Mouse (Mus musculus): ENCODE data around the gene Cdt1. TPM values are rescaled to one million over a fixed set of nuclear protein-coding genes. Genes with fewer than 3 reads are reported as not detected.

Cdt1 gene
- polyA plus RNA-seq (2015; fragmentation: Illumina TruSeq; extraction: RNeasy Lipid Tissue Mini Kit (QIAGEN cat#74804); ENCODE audit: low read depth, low replicate concordance): 0.95 TPM

DNA sequence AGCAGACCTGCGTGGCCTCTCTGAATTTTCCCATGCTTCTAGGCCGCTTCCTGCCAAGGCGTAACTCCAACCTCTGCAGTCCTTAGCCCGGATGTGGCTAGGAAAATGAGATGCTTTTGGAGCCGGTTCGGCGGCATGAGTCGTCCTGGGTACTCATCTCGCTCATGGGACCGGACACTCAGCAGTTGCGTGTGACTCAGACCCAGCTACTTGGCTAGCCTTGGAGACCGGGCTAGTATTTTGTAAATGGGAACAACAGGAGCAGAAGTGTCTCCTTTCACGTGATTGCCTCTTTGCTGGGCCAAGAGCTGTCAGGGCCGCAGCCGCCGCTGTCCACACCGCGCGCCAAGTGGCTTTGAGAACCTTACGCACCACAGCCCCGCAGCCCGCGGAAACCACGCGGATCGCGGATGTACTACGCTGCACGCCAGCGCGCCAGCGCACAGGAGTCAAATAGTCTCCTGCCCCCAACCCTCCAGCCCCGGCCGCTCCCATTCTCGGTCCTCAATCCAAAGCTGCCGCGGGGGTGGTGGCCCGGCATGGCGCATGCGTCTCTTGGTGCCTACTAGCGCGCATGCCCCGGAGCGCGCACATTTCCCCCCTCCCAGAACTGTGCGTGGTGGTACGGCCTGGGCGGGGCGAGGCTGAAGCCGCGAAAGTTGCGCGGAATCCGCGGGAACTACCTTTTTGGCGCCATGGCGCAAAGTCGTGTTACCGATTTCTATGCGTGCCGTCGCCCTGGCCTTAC, at the start of gene Cdt1:
TSS of gene Cdt1 (plus strand) at position 655 of the 748 bp plus-strand sequence.

DNA sequence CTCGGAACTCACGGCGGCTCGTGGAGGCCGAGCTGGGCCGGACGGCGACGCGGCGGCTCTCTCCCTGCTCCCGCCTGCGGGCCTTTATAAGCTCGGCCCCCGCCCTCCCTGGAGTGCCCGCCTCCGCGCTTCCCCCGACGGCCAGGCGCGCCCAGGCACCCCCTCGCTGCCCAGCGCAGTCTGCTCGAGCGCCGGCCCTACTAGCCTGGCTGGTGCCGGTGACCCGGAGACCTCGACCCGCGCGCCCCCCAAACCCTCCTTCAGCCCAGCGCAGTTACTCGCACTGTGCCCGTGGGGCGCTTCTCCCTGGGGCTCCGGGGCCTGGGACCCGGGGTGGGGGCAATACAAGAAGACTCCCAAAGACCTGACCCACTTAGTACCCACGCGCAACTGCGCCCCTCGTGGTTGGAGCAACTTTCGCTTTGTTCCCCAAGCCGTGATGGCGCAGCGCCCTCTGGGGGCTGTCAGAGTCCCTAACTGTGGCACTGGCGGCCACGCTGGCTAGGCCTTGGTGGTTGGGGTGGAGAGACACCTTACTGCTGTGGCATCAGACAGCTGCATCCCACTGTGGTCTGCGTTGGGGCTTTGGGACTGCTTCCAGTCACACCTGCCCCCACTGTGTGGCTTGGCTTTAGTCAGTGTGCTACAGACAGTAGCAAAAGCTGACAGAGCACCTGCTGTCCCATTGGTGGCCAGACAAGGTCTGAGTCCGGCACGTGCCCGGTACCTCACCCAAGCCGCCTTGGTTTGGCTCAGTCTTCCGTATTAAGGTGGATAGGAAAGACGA, 16.4 kb upstream of the Cdt1 start, which contains the start of gene Piezo1:
TSS of gene Piezo1 (minus strand) at position 65 of the 787 bp plus-strand sequence.

DNA sequence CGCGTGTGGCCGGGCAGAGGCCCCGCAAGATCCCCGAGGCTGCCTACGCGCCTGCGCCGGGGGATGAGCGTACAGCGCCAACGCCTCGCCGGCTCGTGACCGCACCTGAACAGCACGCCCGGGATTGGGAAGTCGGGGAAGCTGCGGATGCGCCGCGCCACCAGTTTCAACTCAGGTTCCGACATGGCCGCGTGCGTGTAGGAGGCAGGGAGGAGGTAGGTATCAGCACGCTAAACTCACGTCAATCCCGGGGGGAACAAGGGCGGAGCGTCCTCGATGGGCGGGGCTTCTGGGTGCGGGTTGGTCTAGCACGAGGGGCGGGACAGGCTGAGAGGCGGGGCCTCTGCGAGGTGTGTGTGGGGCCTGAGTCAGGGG, 8.8 kb downstream of the Cdt1 start, which contains the start of gene Aprt:
TSS of gene Aprt (minus strand) at position 262 of the 375 bp plus-strand sequence.

DNA sequence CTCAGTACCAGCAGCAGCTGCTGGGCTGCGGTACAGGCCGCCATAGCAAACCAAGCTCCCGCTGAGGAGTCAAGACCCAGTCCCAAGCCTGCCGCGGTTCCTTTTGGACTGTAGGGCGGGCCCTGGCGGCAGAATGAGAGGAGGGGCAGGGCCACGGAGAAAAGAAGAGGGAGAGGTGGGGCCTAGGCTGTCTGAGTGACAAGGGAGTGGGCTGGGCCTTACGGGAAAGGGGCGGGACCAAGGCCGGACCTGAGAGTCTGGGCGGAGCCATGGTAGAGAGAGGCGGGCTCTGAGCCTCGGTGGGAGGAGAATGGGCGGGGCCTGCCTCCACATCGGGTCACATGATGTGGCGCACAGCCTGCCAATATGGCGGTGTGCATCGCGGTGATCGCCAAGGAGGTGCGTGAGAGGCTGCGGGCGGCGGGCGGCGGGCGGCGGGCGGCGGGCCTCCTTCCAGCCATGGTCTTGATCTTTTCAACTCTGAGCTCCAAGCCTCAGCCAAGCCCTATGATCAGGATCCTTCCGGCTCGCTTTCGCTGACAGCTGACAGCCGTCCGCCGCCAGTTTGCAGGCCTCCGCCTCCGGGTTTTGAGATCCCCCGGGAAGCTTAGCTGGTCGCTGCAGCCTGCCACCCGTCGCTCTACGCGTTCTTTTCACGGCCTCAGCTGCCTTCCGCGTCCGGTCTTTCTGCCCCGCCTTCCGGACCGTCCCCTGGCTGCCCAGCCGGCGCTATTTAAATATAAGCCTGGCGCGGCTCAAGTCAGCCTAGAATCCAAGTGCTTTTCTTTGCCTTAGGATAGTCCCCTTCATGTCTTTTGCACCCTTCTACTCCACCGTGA, 43.7 kb downstream of the Cdt1 start, which contains the start of the genes Galns and Trappc2l:
TSS of gene Galns (minus strand) at position 169 of the 839 bp plus-strand sequence.
TSS of gene Trappc2l (plus strand) at position 346 of the 839 bp plus-strand sequence.

DNA sequence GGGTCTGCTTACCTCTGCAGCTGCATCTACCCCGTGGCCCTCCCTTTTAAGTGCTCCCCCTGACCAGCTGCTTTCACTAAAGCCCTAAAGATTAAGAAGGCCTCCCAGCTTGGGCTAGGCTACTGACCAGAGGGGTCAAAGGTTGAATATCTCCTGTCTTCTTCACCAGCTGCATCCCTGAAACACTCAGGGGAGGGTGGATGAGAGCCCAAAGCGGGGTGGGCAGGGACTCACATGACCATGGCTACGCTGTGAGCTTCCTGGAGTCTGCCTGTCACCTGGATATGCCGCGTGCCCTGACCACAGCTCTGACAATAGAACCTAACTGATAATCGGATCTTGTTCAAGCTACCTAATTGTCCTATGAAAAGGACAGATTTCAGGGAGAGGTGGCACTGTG, 54.9 kb downstream of the Cdt1 start, which contains the start of gene Pabpn1l:
TSS of gene Pabpn1l (minus strand) at position 13 of the 400 bp plus-strand sequence.

Other genes starting within 250 kb of the Cdt1 start
- 3.8 TPM for gene Trhr2, start 207.3 kb upstream of the Cdt1 start, polyA plus RNA-seq (2015; fragmentation: Illumina TruSeq; extraction: RNeasy Lipid Tissue Mini Kit (QIAGEN cat#74804); ENCODE audit: low read depth, low replicate concordance)
- 24.7 TPM for gene Zc3h18, start 191.4 kb upstream of the Cdt1 start, polyA plus RNA-seq (2015; fragmentation: Illumina TruSeq; extraction: RNeasy Lipid Tissue Mini Kit (QIAGEN cat#74804); ENCODE audit: low read depth, low replicate concordance)
- not detected for gene Il17c, start 146.0 kb upstream of the Cdt1 start, polyA plus RNA-seq (2015; fragmentation: Illumina TruSeq; extraction: RNeasy Lipid Tissue Mini Kit (QIAGEN cat#74804); ENCODE audit: low read depth, low replicate concordance)
- 20.5 TPM for gene Cyba, start 135.1 kb upstream of the Cdt1 start, polyA plus RNA-seq (2015; fragmentation: Illumina TruSeq; extraction: RNeasy Lipid Tissue Mini Kit (QIAGEN cat#74804); ENCODE audit: low read depth, low replicate concordance)
- gene Mvd, start 124.6 kb upstream of the Cdt1 start, polyA plus RNA-seq (2015; fragmentation: Illumina TruSeq; extraction: RNeasy Lipid Tissue Mini Kit (QIAGEN cat#74804); ENCODE audit: low read depth, low replicate concordance): 21.9 TPM
- 0.55 TPM for gene Snai3, start 107.3 kb upstream of the Cdt1 start, polyA plus RNA-seq (2015; fragmentation: Illumina TruSeq; extraction: RNeasy Lipid Tissue Mini Kit (QIAGEN cat#74804); ENCODE audit: low read depth, low replicate concordance)
- 38.2 TPM for gene Rnf166, start 92.0 kb upstream of the Cdt1 start, polyA plus RNA-seq (2015; fragmentation: Illumina TruSeq; extraction: RNeasy Lipid Tissue Mini Kit (QIAGEN cat#74804); ENCODE audit: low read depth, low replicate concordance)
- gene Ctu2, start 91.9 kb upstream of the Cdt1 start, polyA plus RNA-seq (2015; fragmentation: Illumina TruSeq; extraction: RNeasy Lipid Tissue Mini Kit (QIAGEN cat#74804); ENCODE audit: low read depth, low replicate concordance): 24.8 TPM
- 3.5 TPM for gene Piezo1, start 16.7 kb upstream of the Cdt1 start, polyA plus RNA-seq (2015; fragmentation: Illumina TruSeq; extraction: RNeasy Lipid Tissue Mini Kit (QIAGEN cat#74804); ENCODE audit: low read depth, low replicate concordance)
- 61.8 TPM for gene Aprt, start 8.9 kb downstream of the Cdt1 start, polyA plus RNA-seq (2015; fragmentation: Illumina TruSeq; extraction: RNeasy Lipid Tissue Mini Kit (QIAGEN cat#74804); ENCODE audit: low read depth, low replicate concordance)
- gene Galns, start 43.4 kb downstream of the Cdt1 start, polyA plus RNA-seq (2015; fragmentation: Illumina TruSeq; extraction: RNeasy Lipid Tissue Mini Kit (QIAGEN cat#74804); ENCODE audit: low read depth, low replicate concordance): 4.9 TPM
- 100 TPM for gene Trappc2l, start 43.6 kb downstream of the Cdt1 start, polyA plus RNA-seq (2015; fragmentation: Illumina TruSeq; extraction: RNeasy Lipid Tissue Mini Kit (QIAGEN cat#74804); ENCODE audit: low read depth, low replicate concordance)
- gene Pabpn1l, start 54.7 kb downstream of the Cdt1 start, polyA plus RNA-seq (2015; fragmentation: Illumina TruSeq; extraction: RNeasy Lipid Tissue Mini Kit (QIAGEN cat#74804); ENCODE audit: low read depth, low replicate concordance): not detected
- 15.0 TPM for gene Cbfa2t3, start 131.1 kb downstream of the Cdt1 start, polyA plus RNA-seq (2015; fragmentation: Illumina TruSeq; extraction: RNeasy Lipid Tissue Mini Kit (QIAGEN cat#74804); ENCODE audit: low read depth, low replicate concordance)
- 17.5 TPM for gene Acsf3, start 207.5 kb downstream of the Cdt1 start, polyA plus RNA-seq (2015; fragmentation: Illumina TruSeq; extraction: RNeasy Lipid Tissue Mini Kit (QIAGEN cat#74804); ENCODE audit: low read depth, low replicate concordance)

Data from brain, adult 10 weeks (tissue).